Mouse (Mus musculus) stomach, embryonic 14.5 days (tissue): ENCODE measurements around the gene Dock3. TPM values are rescaled to one million over a fixed set of nuclear protein-coding genes. Genes with fewer than 3 reads are reported as not detected.
A peak's percentile ranks its signal among the peaks of the same experiment; 100 is the strongest.
"Not testable (repeated sequence)": the region's sequence is repeated elsewhere in the genome, so short reads cannot be mapped to it uniquely, and the experiment has no call there.

ENCODE experiments used
- ATAC-seq: fragments of 200-750 bp; cut with Nextera tagmentation; 2 replicates; pipeline ENCODE4 v1.8.0; 2017; ENCODE audit warnings: low read depth, moderate TSS enrichment; ENCODE audit not compliant: insufficient number of reproducible peaks, insufficient read depth, low FRiP score
- H3K27ac ChIP-seq: fragments of 300-500 bp; sonication (generic); 2 replicates; pipeline ENCODE4 v1.5.1; 2014; ENCODE audit warnings: mild to moderate bottlenecking, low read length, moderate library complexity, mixed read lengths
- H3K27me3 ChIP-seq: fragments of 300-500 bp; sonication (generic); 2 replicates; pipeline ENCODE4 v1.6.1; 2014; ENCODE audit warnings: low read length, control low read depth, mixed read lengths; ENCODE audit not compliant: control insufficient read depth, insufficient read depth
- H3K36me3 ChIP-seq: fragments of 300-500 bp; sonication (generic); 2 replicates; pipeline ENCODE4 v1.6.1; 2014; ENCODE audit warnings: mild to moderate bottlenecking, control low read depth, low read length, moderate library complexity, mixed read lengths; ENCODE audit not compliant: control insufficient read depth, insufficient read depth
- H3K4me1 ChIP-seq: fragments of 300-500 bp; sonication (generic); 2 replicates; pipeline ENCODE4 v1.6.1; 2014; ENCODE audit warnings: low read length, control low read depth, mixed read lengths; ENCODE audit not compliant: control insufficient read depth, insufficient read depth
- H3K4me2 ChIP-seq: fragments of 300-500 bp; sonication (generic); replicated peaks from 2 replicates; pipeline ENCODE4 v1.6.1; 2014; ENCODE audit warnings: low read depth, low read length, control low read depth
- H3K4me3 ChIP-seq: fragments of 300-500 bp; sonication (generic); 2 replicates; pipeline ENCODE4 v1.5.1; 2014; ENCODE audit warnings: low read depth, low read length, control low read depth
- H3K9ac ChIP-seq: fragments of 300-500 bp; sonication (generic); replicated peaks from 2 replicates; pipeline ENCODE4 v1.6.1; 2014; ENCODE audit warnings: low read depth, mild to moderate bottlenecking, control low read depth, low read length, moderate library complexity, mixed read lengths
- H3K9me3 ChIP-seq: fragments of 300-500 bp; sonication (generic); 2 replicates; pipeline ENCODE4 v1.6.1; 2016; ENCODE audit warnings: low read depth, low read length, control low read depth; ENCODE audit not compliant: control insufficient read depth
- WGBS: fragments of 180-500 bp; shearing (Covaris S2); extraction: QIAGEN DNeasy Blood & Tissue Kit; methylation state at CpG from one replicate; pipeline ENCODE4 v1.1.7; 2014; 5-methylcytosine and 5-hydroxymethylcytosine counted together
- polyA plus RNA-seq: library from polyadenylated mRNA; unstranded; fragments of >200 nt; fragmentation: Nextera tagmentation; extraction: Ambion mirVana; gene quantifications from 2 replicates; pipeline ENCODE4 v1.2.1, GENCODE M21; 2014

The Dock3 gene
- polyA plus RNA-seq, 1 experiment from 2014 or later = 0.88 TPM

DNA sequence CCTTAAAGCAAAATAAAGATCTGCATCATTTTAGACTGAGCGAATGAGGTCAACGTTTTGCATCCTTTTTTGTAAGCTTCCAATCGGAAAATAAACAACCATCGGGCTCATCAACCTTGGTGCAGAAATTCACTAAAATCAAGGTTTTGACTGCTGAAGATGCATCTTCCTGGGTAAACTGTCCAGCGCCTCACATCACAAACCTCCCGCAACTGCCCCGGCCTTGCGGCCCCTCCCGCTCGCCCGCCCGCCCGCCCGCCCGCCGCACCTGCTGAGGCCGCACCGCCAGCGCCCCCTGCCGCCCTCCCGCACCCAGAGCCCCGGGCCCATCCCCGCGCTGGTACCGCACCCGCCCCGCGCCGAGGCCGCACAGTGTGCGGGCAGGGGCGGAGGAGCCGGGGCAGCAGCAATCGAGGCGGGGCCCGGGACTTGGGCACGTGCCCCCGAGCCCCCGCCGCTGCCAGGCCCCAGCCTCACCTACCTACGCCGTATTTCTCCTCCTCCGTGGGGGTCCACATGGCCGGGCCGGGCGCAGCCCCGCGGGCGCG lies 644 bp downstream of the Dock3 start:
- Histone ChIP-seq H3K9me3 (no peaks in the 10 kb centered on the region), H3K4me3 (peak overlapping the region; percentile 48), H3K9ac (peak overlapping the region; percentile 28; the same call in 1 of the 2 replicates), H3K27ac (no peak overlapping the region), H3K4me2 (peak overlapping the region; percentile 96), H3K27me3 (peaks cover 63% of the 10 kb centered on the region), H3K4me1 (peaks cover 6% of the 10 kb centered on the region; the same call in 1 of the 2 replicates), H3K36me3 (no peaks in the 10 kb centered on the region)
- ATAC-seq = peak; percentile 49; the same call in 1 of the 2 replicates
- WGBS = 2% methylated on average over 45 of the region's 50 CpGs

DNA sequence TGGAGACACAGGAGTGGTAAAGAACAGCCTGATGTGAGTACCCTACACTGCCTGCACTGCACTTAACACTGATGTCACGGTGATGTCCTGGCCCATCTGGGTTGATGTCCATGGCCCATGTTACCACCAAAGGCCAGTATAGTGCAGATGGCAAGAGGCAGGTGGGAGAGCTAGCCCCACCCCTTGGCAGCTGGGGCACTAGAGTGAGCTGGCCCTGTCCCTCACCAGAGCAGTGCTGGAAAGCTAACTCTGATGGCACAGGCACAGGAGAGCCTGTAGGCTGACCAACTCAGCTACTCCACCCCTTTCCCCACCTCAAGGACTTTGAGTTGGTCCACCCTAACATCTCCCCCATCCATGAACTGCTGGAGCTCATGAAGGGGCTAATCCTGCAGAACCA lies 7.1 kb downstream of the Dock3 start:
- no peak for ATAC-seq
- H3K4me1 ChIP-seq = no peaks in the 10 kb centered on the region
- peaks cover 14% of the 10 kb centered on the region for H3K27me3 ChIP-seq
- H3K4me3 ChIP-seq = no peak overlapping the region
- no peak overlapping the region for H3K27ac ChIP-seq
- 75% methylated on average over 1 of the region's 1 CpGs for WGBS
- H3K9me3 ChIP-seq = no peaks in the 10 kb centered on the region
- H3K4me2 ChIP-seq = no peak overlapping the region
- no peak overlapping the region for H3K9ac ChIP-seq
- no peaks in the 10 kb centered on the region for H3K36me3 ChIP-seq

DNA sequence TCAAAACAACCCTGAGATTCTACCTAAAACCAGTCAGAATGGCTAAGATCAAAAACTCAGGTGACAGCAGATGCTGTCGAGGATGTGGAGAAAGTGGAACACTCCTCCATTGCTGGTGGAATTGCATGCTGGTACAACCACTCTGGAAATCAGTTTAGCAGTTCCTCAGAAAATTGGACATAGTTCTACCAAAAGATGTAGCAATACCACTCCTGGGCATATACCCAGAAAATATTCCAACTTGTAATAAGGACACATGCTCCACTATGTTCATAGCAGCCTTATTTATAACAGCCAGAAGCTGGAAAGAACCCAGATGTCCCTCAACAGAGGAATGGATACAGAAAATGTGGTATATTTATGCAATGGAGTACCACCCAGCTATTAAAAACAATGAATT lies 56.9 kb downstream of the Dock3 start:
- H3K4me2 ChIP-seq, H3K9me3 ChIP-seq, H3K27ac ChIP-seq, H3K4me3 ChIP-seq, H3K27me3 ChIP-seq, ATAC-seq, H3K9ac ChIP-seq, H3K36me3 ChIP-seq, H3K4me1 ChIP-seq: not testable (repeated sequence)
- WGBS = 76% methylated on average over 1 of the region's 1 CpGs

DNA sequence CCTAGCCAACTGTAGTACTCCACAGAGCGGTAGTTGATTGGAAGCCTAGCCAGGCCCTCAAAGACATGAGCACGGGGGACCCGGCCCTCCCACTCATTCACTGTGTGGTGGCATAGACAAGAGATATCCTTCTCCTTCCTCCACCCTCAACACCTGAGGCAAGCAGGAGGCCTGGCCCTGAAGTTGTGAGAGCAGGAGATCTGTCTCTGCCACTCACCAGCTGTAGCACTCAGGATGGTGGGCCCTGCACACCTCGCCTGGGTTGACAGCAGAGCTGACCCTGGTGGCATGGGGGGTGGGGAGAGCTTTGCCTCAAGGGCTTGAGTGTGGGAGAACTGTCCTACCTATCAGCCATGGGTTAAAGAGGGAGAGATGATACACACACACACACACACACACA lies 65.9 kb downstream of the Dock3 start:
- no peak overlapping the region for H3K4me2 ChIP-seq
- H3K4me1 ChIP-seq = no peaks in the 10 kb centered on the region
- H3K9me3 ChIP-seq = no peaks in the 10 kb centered on the region
- H3K27ac ChIP-seq = no peak overlapping the region
- H3K36me3 ChIP-seq = no peaks in the 10 kb centered on the region
- 79% methylated on average over 4 of the region's 4 CpGs for WGBS
- H3K27me3 ChIP-seq = no peaks in the 10 kb centered on the region
- ATAC-seq = no peak
- no peak overlapping the region for H3K4me3 ChIP-seq
- no peak overlapping the region for H3K9ac ChIP-seq

DNA sequence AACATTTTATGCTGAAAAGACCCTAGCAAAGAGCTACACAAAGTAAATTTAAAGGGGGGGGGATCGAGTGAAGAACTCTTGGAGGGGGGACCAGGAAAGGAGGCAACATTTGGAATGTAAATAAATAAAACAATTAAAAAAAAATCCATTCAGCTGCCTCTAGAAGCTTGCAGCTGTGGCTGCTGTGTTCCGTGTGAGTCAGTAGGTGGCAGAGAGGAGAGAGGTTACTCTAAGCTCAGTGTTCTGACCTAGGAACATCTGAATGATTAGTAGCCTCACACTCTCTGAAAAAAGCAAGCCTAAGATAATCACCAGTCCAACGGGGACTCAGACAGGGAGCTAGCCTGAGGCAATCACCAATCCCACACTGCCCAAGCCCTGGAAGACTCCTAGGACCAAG lies 66.9 kb downstream of the Dock3 start:
- Histone ChIP-seq H3K27me3 (no peaks in the 10 kb centered on the region), H3K4me2 (no peak overlapping the region), H3K9me3 (no peaks in the 10 kb centered on the region), H3K9ac (no peak overlapping the region), H3K4me1 (no peaks in the 10 kb centered on the region), H3K27ac (no peak overlapping the region), H3K4me3 (no peak overlapping the region), H3K36me3 (no peaks in the 10 kb centered on the region)
- WGBS = 10% methylated on average over 3 of the region's 3 CpGs
- no peak for ATAC-seq

DNA sequence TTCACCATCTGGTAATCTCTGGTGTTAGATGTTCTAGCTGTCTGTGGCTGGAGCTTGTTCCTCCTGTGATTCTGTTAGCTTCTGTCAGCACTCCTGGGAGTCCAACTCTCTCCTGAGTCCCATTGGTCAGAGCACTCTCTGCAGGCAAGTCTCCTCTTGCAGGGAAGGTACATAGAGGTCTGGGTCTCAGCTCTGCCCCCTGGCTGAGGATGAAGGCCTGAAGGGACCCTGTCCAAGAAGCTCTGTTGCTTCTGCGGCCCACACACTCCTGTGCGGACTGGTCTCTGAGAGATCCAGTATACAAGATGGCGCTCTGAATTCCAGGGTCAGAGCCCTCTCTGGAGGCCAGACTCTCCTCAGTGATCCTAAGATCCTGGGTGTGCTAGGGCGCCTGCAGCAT lies 75.3 kb downstream of the Dock3 start:
- not testable (repeated sequence) for H3K36me3 ChIP-seq, H3K4me3 ChIP-seq, ATAC-seq, H3K4me2 ChIP-seq, H3K27ac ChIP-seq, H3K4me1 ChIP-seq, H3K9ac ChIP-seq, H3K27me3 ChIP-seq, H3K9me3 ChIP-seq
- 78% methylated on average over 4 of the region's 4 CpGs for WGBS

DNA sequence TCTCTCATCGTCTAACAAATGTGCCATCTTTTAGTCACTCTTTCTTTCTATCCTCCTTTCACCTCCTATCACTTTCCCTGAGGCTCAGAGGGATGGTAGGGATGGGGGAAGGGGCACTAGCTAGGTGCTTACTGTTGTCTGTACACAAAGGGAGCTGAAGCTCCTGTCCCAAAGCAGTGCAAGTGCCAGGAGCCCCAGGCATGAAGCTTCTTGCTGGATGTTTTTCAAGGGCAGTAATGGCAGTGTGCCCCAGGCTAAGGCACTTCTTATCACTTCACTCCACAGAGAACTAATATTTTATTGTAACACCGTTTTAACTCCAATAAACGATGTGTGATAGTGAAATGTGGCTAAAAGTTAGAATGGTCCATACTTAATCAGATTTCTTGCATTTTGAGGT lies 118.9 kb downstream of the Dock3 start:
- Histone ChIP-seq H3K4me1 (no peaks in the 10 kb centered on the region), H3K36me3 (no peaks in the 10 kb centered on the region), H3K27ac (no peak overlapping the region), H3K4me3 (no peak overlapping the region), H3K9me3 (no peaks in the 10 kb centered on the region), H3K27me3 (no peaks in the 10 kb centered on the region), H3K9ac (no peak overlapping the region), H3K4me2 (no peak overlapping the region)
- WGBS = 54% methylated on average over 3 of the region's 3 CpGs
- ATAC-seq = no peak

DNA sequence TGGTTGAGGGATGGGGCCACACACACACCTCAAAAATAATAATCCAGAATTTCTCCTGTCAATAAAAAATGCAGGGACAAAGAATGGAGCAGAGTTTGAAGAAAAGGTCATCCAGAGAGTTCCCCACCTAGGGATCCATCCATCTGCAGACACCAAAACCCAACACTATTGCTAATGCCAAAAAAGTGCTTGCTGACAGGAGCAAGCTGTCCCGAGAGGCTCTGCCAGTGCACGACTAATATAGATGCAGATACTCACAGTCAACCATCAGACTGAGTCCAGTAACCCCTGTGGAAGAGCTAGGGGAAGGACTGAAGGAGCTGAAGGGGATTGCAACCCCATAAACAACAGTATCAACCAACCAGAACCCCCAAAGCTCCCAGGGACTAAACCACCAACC lies 119.7 kb downstream of the Dock3 start:
- 82% methylated on average over 2 of the region's 2 CpGs for WGBS
- no peak overlapping the region for H3K4me3 ChIP-seq
- H3K27me3 ChIP-seq = no peaks in the 10 kb centered on the region
- H3K4me1 ChIP-seq = no peaks in the 10 kb centered on the region
- no peak overlapping the region for H3K4me2 ChIP-seq
- H3K9ac ChIP-seq = no peak overlapping the region
- H3K27ac ChIP-seq = no peak overlapping the region
- ATAC-seq = no peak
- no peaks in the 10 kb centered on the region for H3K9me3 ChIP-seq
- no peaks in the 10 kb centered on the region for H3K36me3 ChIP-seq

DNA sequence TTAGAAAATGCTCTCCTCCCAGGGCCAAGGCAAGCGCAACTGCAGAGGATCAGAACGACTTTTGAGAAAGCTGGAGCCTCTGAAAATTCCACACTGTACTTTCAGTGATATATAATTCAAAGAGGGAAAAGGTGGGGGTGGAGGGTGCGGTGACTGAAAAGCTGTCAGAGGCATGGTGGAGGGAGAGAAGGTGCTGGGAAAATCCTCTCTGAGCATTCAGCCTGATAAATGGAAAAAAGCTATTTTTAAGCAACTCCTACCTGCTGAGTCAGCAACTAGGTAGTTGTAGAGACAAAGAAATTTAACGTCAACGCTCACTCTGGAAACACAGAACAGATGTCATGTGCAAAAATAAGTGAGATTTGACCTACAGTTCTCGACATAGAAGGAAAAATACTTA lies 132.2 kb downstream of the Dock3 start:
- WGBS = 54% methylated on average over 6 of the region's 6 CpGs
- no peak overlapping the region for H3K4me2 ChIP-seq

More for the DNA sequence above, 132.2 kb downstream of the Dock3 start:
- H3K4me3 ChIP-seq = no peak overlapping the region
- no peak for ATAC-seq
- H3K9me3 ChIP-seq = no peaks in the 10 kb centered on the region
- H3K27me3 ChIP-seq = no peaks in the 10 kb centered on the region
- no peak overlapping the region for H3K9ac ChIP-seq
- no peak overlapping the region for H3K27ac ChIP-seq
- H3K4me1 ChIP-seq = no peaks in the 10 kb centered on the region
- H3K36me3 ChIP-seq = no peaks in the 10 kb centered on the region
